Mouse (Mus musculus) cerebellum, adult 2 months (tissue): Measurements from ENCODE around the gene Thegl.

Experiments
- CTCF ChIP-seq: fragments of 200-500 bp; IDR thresholded peaks from 2 replicates; pipeline ENCODE4 v1.5.1; 2011; ENCODE audit warnings: low read depth, mild to moderate bottlenecking, control low read depth, low read length, moderate library complexity, borderline replicate concordance; ENCODE audit not compliant: insufficient read depth
- POLR2A ChIP-seq: fragments of 200-500 bp; IDR thresholded peaks from 2 replicates; pipeline ENCODE4 v1.6.1; 2011; ENCODE audit warnings: low read length, control low read depth, borderline replicate concordance; ENCODE audit not compliant: insufficient read depth

DNA sequence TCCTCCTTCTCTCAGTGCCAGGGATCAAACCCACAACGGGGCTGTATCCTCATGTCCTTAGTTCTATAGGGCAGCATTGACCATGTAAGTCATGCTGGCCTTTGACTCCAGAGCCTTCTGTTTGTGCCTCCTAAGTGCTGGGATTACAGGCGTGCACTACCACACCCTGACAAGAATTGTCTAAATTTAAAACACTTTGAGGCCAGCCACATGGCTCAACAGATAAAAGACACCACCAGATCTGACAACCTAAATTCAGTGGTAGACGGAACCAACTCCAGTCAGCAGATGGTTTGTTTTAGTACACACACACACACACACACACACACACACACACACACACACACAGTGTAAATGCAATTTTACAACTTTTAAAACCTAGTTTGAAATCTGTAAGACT, 12.2 kb downstream of the Thegl start:
- TF ChIP-seq POLR2A (no peak), CTCF (no peak)
